13 mouse cellular contexts compared by ENCODE assay signal in genomic region chr4:88344468-88344867, GRCm38 (mm10).
DNase-seq lines count a peak whose midpoint lies in the region; ATAC-seq and TF ChIP-seq lines count a peak whose summit lies in the region.
"Had no signal": no experiment of that assay in that cellular context is flagged by ENCODE, and none has a peak within 500 bp of the region (broad histone marks: within the 10 kb centered on the region; RNA-seq: fewer than 3 reads in every experiment).

No protein-coding gene starts in this region.

- 72% methylated on average over 11 of the region's 11 CpGs for whole genome bisulfite sequencing in forebrain, embryonic 12.5 days
- 89% methylated on average over 11 of the region's 11 CpGs for WGBS in forebrain, embryonic 10.5 days
- 27% methylated on average over 11 of the region's 11 CpGs for WGBS in forebrain, postnatal 0 days
- WGBS in neural tube, embryonic 15.5 days = 53% methylated on average over 11 of the region's 11 CpGs
- 45% methylated on average over 11 of the region's 11 CpGs for WGBS in cerebellum, adult 2 months

- H3K27me3 ChIP-seq in forebrain, embryonic 12.5 days = no peaks in the 10 kb centered on the region
- no peaks in the 10 kb centered on the region for H3K27me3 ChIP-seq in forebrain, embryonic 10.5 days (ENCODE audit: poor library complexity, severe bottlenecking)
- H3K27me3 ChIP-seq in forebrain, postnatal 0 days (ENCODE audit: insufficient read depth, low read length) = no peaks in the 10 kb centered on the region
- H3K27me3 ChIP-seq in neural tube, embryonic 15.5 days (replicated peaks) = no peaks in the 10 kb centered on the region
- H3K27me3 ChIP-seq in cerebellum, adult 2 months (ENCODE audit: control insufficient read depth, insufficient read depth, low read length) = no peaks in the 10 kb centered on the region
- H3K27me3 ChIP-seq: kidney, embryonic 15.5 days had no signal

- no peak for TF ChIP-seq POLR2A in cerebellum, adult 2 months (IDR thresholded peaks at IDR 0.05; ENCODE audit: borderline replicate concordance, insufficient read depth, low read length)

- no peaks in the 10 kb centered on the region for H3K36me3 ChIP-seq in forebrain, embryonic 12.5 days (replicated peaks)
- no peaks in the 10 kb centered on the region for H3K36me3 ChIP-seq in forebrain, embryonic 10.5 days (replicated peaks)
- no peaks in the 10 kb centered on the region for H3K36me3 ChIP-seq in forebrain, postnatal 0 days (ENCODE audit: insufficient read depth)
- H3K36me3 ChIP-seq in neural tube, embryonic 15.5 days = no peaks in the 10 kb centered on the region
- H3K36me3 ChIP-seq: kidney, embryonic 15.5 days had no signal

- DNase-seq in forebrain, embryonic 10.5 days (ENCODE audit: extremely low spot score, low spot score) = no peak
- peak; percentile 80 for DNase-seq in forebrain, postnatal 0 days
- DNase-seq in left cerebral cortex, postnatal 10 days (ENCODE audit: extremely low spot score in 1 of 2, low spot score in 2 of 2) = peak; percentile 18 to 20
- no peak for DNase-seq in adrenal gland, postnatal 4 days (ENCODE audit: low spot score in 2 of 2)
- no peak for DNase-seq in cerebellum, adult 2 months
- no peak for DNase-seq in cerebellum, adult 9-10 months
- DNase-seq: cerebellum, adult 9-11 months; lung, postnatal 14 days; thymus, postnatal 4 days had no signal

- H3K4me1 ChIP-seq in forebrain, embryonic 12.5 days = peaks cover 21% of the 10 kb centered on the region
- H3K4me1 ChIP-seq in forebrain, embryonic 10.5 days = peaks cover 20% of the 10 kb centered on the region
- no peaks in the 10 kb centered on the region for H3K4me1 ChIP-seq in forebrain, postnatal 0 days (ENCODE audit: insufficient read depth)
- peaks cover 10% of the 10 kb centered on the region; the same call in 1 of the 2 replicates for H3K4me1 ChIP-seq in neural tube, embryonic 15.5 days
- no peaks in the 10 kb centered on the region for H3K4me1 ChIP-seq in cerebellum, adult 2 months (ENCODE audit: control insufficient read depth, insufficient read depth, low read length)
- H3K4me1 ChIP-seq: kidney, embryonic 15.5 days had no signal

- 0 out of 2 replicates have a peak overlapping the region, but pooled peaks have one; percentile 20 for H3K27ac ChIP-seq in forebrain, embryonic 12.5 days
- no peak overlapping the region for H3K27ac ChIP-seq in forebrain, embryonic 10.5 days
- peak overlapping the region; percentile 58 for H3K27ac ChIP-seq in forebrain, postnatal 0 days (ENCODE audit: low read depth, low read length)
- H3K27ac ChIP-seq in neural tube, embryonic 15.5 days (replicated peaks) = peak overlapping the region; percentile 48
- no peak overlapping the region for H3K27ac ChIP-seq in cerebellum, adult 2 months (ENCODE audit: insufficient read depth, low read length)
- H3K27ac ChIP-seq: kidney, embryonic 15.5 days had no signal

- TF ChIP-seq CTCF in forebrain, postnatal 0 days (IDR thresholded peaks at IDR 0.05; ENCODE audit: low read depth) = peak; percentile 33; the same call in 1 of the 2 replicates
- TF ChIP-seq CTCF in cerebellum, adult 2 months (IDR thresholded peaks at IDR 0.05; ENCODE audit: borderline replicate concordance, insufficient read depth, low read depth, low read length) = no peak

- no peak overlapping the region for H3K4me2 ChIP-seq in forebrain, embryonic 12.5 days
- peak overlapping the region; percentile 13 for H3K4me2 ChIP-seq in forebrain, postnatal 0 days (ENCODE audit: low read depth)
- peak overlapping the region; percentile 22 for H3K4me2 ChIP-seq in neural tube, embryonic 15.5 days
- H3K4me2 ChIP-seq: kidney, embryonic 15.5 days had no signal

- no peaks in the 10 kb centered on the region for H3K9me3 ChIP-seq in forebrain, embryonic 12.5 days
- H3K9me3 ChIP-seq in forebrain, embryonic 10.5 days = no peaks in the 10 kb centered on the region
- no peaks in the 10 kb centered on the region for H3K9me3 ChIP-seq in forebrain, postnatal 0 days (ENCODE audit: low read length)
- H3K9me3 ChIP-seq in neural tube, embryonic 15.5 days (replicated peaks) = no peaks in the 10 kb centered on the region
- H3K9me3 ChIP-seq: G1E; kidney, embryonic 15.5 days had no signal

- H3K4me3 ChIP-seq in forebrain, embryonic 12.5 days (replicated peaks) = no peak overlapping the region
- no peak overlapping the region for H3K4me3 ChIP-seq in forebrain, embryonic 10.5 days
- no peak overlapping the region for H3K4me3 ChIP-seq in forebrain, postnatal 0 days (ENCODE audit: low read depth, low read length)
- no peak overlapping the region for H3K4me3 ChIP-seq in neural tube, embryonic 15.5 days (replicated peaks)
- no peak overlapping the region for H3K4me3 ChIP-seq in cerebellum, adult 2 months (replicated peaks; ENCODE audit: insufficient read depth, low read depth, low read length)
- H3K4me3 ChIP-seq: kidney, embryonic 15.5 days had no signal

- intact Hi-C loops in left cerebral cortex, postnatal 10 days (cut with DNase I) = no loop called here

- peak; percentile 53; the same call in 1 of the 2 replicates for ATAC-seq in forebrain, embryonic 12.5 days (ENCODE audit: low FRiP score)
- ATAC-seq in forebrain, postnatal 0 days = peak; percentile 90
- peak; percentile 69; the same call in 1 of the 2 replicates for ATAC-seq in neural tube, embryonic 15.5 days (ENCODE audit: low FRiP score)

- no peak overlapping the region for H3K9ac ChIP-seq in forebrain, embryonic 12.5 days
- no peak overlapping the region; the same call in 1 of the 2 replicates for H3K9ac ChIP-seq in forebrain, postnatal 0 days
- H3K9ac ChIP-seq in neural tube, embryonic 15.5 days (replicated peaks) = no peak overlapping the region
- H3K9ac ChIP-seq: kidney, embryonic 15.5 days had no signal

Comparison
In these comparisons a context has a peak if more than half of its experiments do, and no peak if none do; other contexts are left out.
1. H3K27ac ChIP-seq: peak in forebrain, embryonic 12.5 days (single experiment), forebrain, postnatal 0 days (single experiment) and neural tube, embryonic 15.5 days (single experiment); none in forebrain, embryonic 10.5 days (single experiment) and cerebellum, adult 2 months (single experiment).
2. DNase-seq: peak in forebrain, postnatal 0 days (single experiment) and left cerebral cortex, postnatal 10 days (2 of 2); none in forebrain, embryonic 10.5 days (single experiment), adrenal gland, postnatal 4 days (0 of 2), cerebellum, adult 2 months (0 of 2) and cerebellum, adult 9-10 months (single experiment).
3. Peak in every context shown above with its lines, with median percentiles within 50 percentile points of each other: ATAC-seq.